8 mouse cellular contexts compared by ENCODE assay signal in genomic region chr3:90475151-90475830, GRCm38 (mm10). TPM values are rescaled to one million over a fixed set of nuclear protein-coding genes. Genes with fewer than 3 reads are reported as not detected.
DNase-seq lines count a peak whose midpoint lies in the region; ATAC-seq and TF ChIP-seq lines count a peak whose summit lies in the region.

No protein-coding gene starts in this region.

- WGBS in kidney, postnatal 0 days, result 41% methylated on average over 15 of the region's 16 CpGs
- 45% methylated on average over 16 of the region's 16 CpGs for WGBS in hindbrain, embryonic 13.5 days
- WGBS in midbrain, embryonic 13.5 days, result 43% methylated on average over 16 of the region's 16 CpGs

- ATAC-seq in kidney, postnatal 0 days (replicated peaks; ENCODE audit: low FRiP score, low read depth), result no peak
- ATAC-seq in hindbrain, embryonic 13.5 days (ENCODE audit: low FRiP score), result peak; percentile 33
- peak; percentile 25; the same call in 1 of the 2 replicates for ATAC-seq in midbrain, embryonic 13.5 days
- ATAC-seq in monocyte, adult 5-6 weeks (replicated peaks; ENCODE audit: insufficient number of reproducible peaks, low FRiP score, low TSS enrichment, poor library complexity, severe bottlenecking), result no peak

- H3K4me2 ChIP-seq in kidney, postnatal 0 days (ENCODE audit: low read length), result peak overlapping the region; percentile 41; the same call in 1 of the 2 replicates
- peak overlapping the region; percentile 34; the same call in 1 of the 2 replicates for H3K4me2 ChIP-seq in hindbrain, embryonic 13.5 days
- 0 out of 2 replicates have a peak overlapping the region, but pooled peaks have one; percentile 29 for H3K4me2 ChIP-seq in midbrain, embryonic 13.5 days (replicated peaks)

- no peaks in the 10 kb centered on the region for H3K27me3 ChIP-seq in kidney, postnatal 0 days (ENCODE audit: insufficient read depth, low read length)
- H3K27me3 ChIP-seq in hindbrain, embryonic 13.5 days, result no peaks in the 10 kb centered on the region
- H3K27me3 ChIP-seq in midbrain, embryonic 13.5 days, result no peaks in the 10 kb centered on the region

- peaks cover 8% of the 10 kb centered on the region; the same call in 1 of the 2 replicates for H3K4me1 ChIP-seq in kidney, postnatal 0 days (replicated peaks; ENCODE audit: insufficient read depth, low read length)
- H3K4me1 ChIP-seq in hindbrain, embryonic 13.5 days (replicated peaks), result peaks cover 11% of the 10 kb centered on the region
- peaks cover 17% of the 10 kb centered on the region for H3K4me1 ChIP-seq in midbrain, embryonic 13.5 days (replicated peaks)

- no peak for TF ChIP-seq CTCF in kidney, postnatal 0 days (IDR thresholded peaks at IDR 0.05; ENCODE audit: low read depth)

- H3K27ac ChIP-seq in kidney, postnatal 0 days, result no peak overlapping the region
- H3K27ac ChIP-seq in hindbrain, embryonic 13.5 days, result no peak overlapping the region
- no peak overlapping the region for H3K27ac ChIP-seq in midbrain, embryonic 13.5 days

- peaks cover 9% of the 10 kb centered on the region; the same call in 1 of the 2 replicates for H3K36me3 ChIP-seq in kidney, postnatal 0 days (ENCODE audit: insufficient read depth, low read length)
- H3K36me3 ChIP-seq in hindbrain, embryonic 13.5 days, result peaks cover 17% of the 10 kb centered on the region
- peaks cover 25% of the 10 kb centered on the region for H3K36me3 ChIP-seq in midbrain, embryonic 13.5 days

- peak overlapping the region; percentile 20 for H3K4me3 ChIP-seq in kidney, postnatal 0 days (replicated peaks; ENCODE audit: low read depth, low read length)
- peak overlapping the region; percentile 29 for H3K4me3 ChIP-seq in hindbrain, embryonic 13.5 days
- peak overlapping the region; percentile 31 for H3K4me3 ChIP-seq in midbrain, embryonic 13.5 days (replicated peaks)

- H3K9me3 ChIP-seq in kidney, postnatal 0 days (replicated peaks; ENCODE audit: low read length), result no peaks in the 10 kb centered on the region
- no peaks in the 10 kb centered on the region for H3K9me3 ChIP-seq in hindbrain, embryonic 13.5 days
- H3K9me3 ChIP-seq in midbrain, embryonic 13.5 days, result no peaks in the 10 kb centered on the region

- H3K9ac ChIP-seq in kidney, postnatal 0 days (ENCODE audit: low read depth, low read length), result no peak overlapping the region
- no peak overlapping the region for H3K9ac ChIP-seq in hindbrain, embryonic 13.5 days
- H3K9ac ChIP-seq in midbrain, embryonic 13.5 days (replicated peaks), result no peak overlapping the region

- DNase-seq in kidney, postnatal 0 days (ENCODE audit: low spot score), result no peak
- no peak for DNase-seq in kidney, adult 11 months
- DNase-seq in c-Kit-positive CD71-positive TER-119-negative erythroid progenitor cells, embryonic 14.5 days (ENCODE audit: low read depth), result peak; percentile 25
- no peak for DNase-seq in urinary bladder, postnatal 36 days (ENCODE audit: low spot score in 2 of 2)
- DNase-seq in embryo, embryonic 10 days (ENCODE audit: low spot score), result no peak

RNA-seq across cellular contexts. Expression of gene Ilf2, which starts 0.6 kb away (rescaled TPM):
- 118 and 134 TPM in 2 replicates for polyA plus RNA-seq in kidney, postnatal 0 days (2015; fragmentation: Nextera tagmentation; extraction: Ambion mirVana)
- polyA plus RNA-seq in hindbrain, embryonic 13.5 days (2015; fragmentation: Nextera tagmentation; extraction: Ambion mirVana), result 303 and 314 TPM in 2 replicates
- 343 and 361 TPM in 2 replicates for polyA plus RNA-seq in midbrain, embryonic 13.5 days (2015; fragmentation: Nextera tagmentation; extraction: Ambion mirVana)
- total RNA-seq in monocyte, adult 5-6 weeks (2017), result 72.4 to 84.1 TPM (median 74.7 TPM) in 3 replicates

RNA-seq across cellular contexts. Expression of gene Npr1, which starts 9.6 kb away (rescaled TPM):
- 16.7 and 17.1 TPM in 2 replicates for polyA plus RNA-seq in kidney, postnatal 0 days (2015; fragmentation: Nextera tagmentation; extraction: Ambion mirVana)
- polyA plus RNA-seq in hindbrain, embryonic 13.5 days (2015; fragmentation: Nextera tagmentation; extraction: Ambion mirVana), result 3.5 and 3.7 TPM in 2 replicates
- polyA plus RNA-seq in midbrain, embryonic 13.5 days (2015; fragmentation: Nextera tagmentation; extraction: Ambion mirVana), result 1.8 and 2.4 TPM in 2 replicates
- not detected in 3 replicates for total RNA-seq in monocyte, adult 5-6 weeks (2017)

RNA-seq across cellular contexts. Expression of gene Snapin, which starts 15.5 kb away (rescaled TPM):
- 76.1 and 79.6 TPM in 2 replicates for polyA plus RNA-seq in kidney, postnatal 0 days (2015; fragmentation: Nextera tagmentation; extraction: Ambion mirVana)
- 90.1 and 95.6 TPM in 2 replicates for polyA plus RNA-seq in hindbrain, embryonic 13.5 days (2015; fragmentation: Nextera tagmentation; extraction: Ambion mirVana)
- 87.9 and 89.1 TPM in 2 replicates for polyA plus RNA-seq in midbrain, embryonic 13.5 days (2015; fragmentation: Nextera tagmentation; extraction: Ambion mirVana)
- 52.4 to 94.4 TPM (median 62.0 TPM) in 3 replicates for total RNA-seq in monocyte, adult 5-6 weeks (2017)

RNA-seq across cellular contexts. Expression of gene Chtop, which starts 34.0 kb away (rescaled TPM):
- 122 and 126 TPM in 2 replicates for polyA plus RNA-seq in kidney, postnatal 0 days (2015; fragmentation: Nextera tagmentation; extraction: Ambion mirVana)
- 195 and 197 TPM in 2 replicates for polyA plus RNA-seq in hindbrain, embryonic 13.5 days (2015; fragmentation: Nextera tagmentation; extraction: Ambion mirVana)
- polyA plus RNA-seq in midbrain, embryonic 13.5 days (2015; fragmentation: Nextera tagmentation; extraction: Ambion mirVana), result 205 and 212 TPM in 2 replicates
- 65.3 to 100 TPM (median 80.3 TPM) in 3 replicates for total RNA-seq in monocyte, adult 5-6 weeks (2017)

RNA-seq across cellular contexts. Expression of gene S100a1, which starts 38.9 kb away (rescaled TPM):
- polyA plus RNA-seq in kidney, postnatal 0 days (2015; fragmentation: Nextera tagmentation; extraction: Ambion mirVana), result 336 and 353 TPM in 2 replicates
- 8.4 and 9.5 TPM in 2 replicates for polyA plus RNA-seq in hindbrain, embryonic 13.5 days (2015; fragmentation: Nextera tagmentation; extraction: Ambion mirVana)
- polyA plus RNA-seq in midbrain, embryonic 13.5 days (2015; fragmentation: Nextera tagmentation; extraction: Ambion mirVana), result 4.7 and 6.9 TPM in 2 replicates
- total RNA-seq in monocyte, adult 5-6 weeks (2017), result 24.0 to 71.5 TPM (median 39.2 TPM) in 3 replicates

Comparison
In these comparisons a context has a peak if more than half of its experiments do, and no peak if none do; other contexts are left out.
1. ATAC-seq: peak in hindbrain, embryonic 13.5 days (single experiment) and midbrain, embryonic 13.5 days (single experiment); none in kidney, postnatal 0 days (single experiment) and monocyte, adult 5-6 weeks (single experiment).
2. Peak in every context shown above with its lines, with median percentiles within 50 percentile points of each other: H3K4me2 ChIP-seq and H3K4me3 ChIP-seq.